Mouse (Mus musculus) frontal cortex, adult (tissue): ENCODE data around the gene Unc13c.

Experiments
- ATAC-seq: cut with Nextera tagmentation; 2 replicates; pipeline ENCODE4 v1.9.2; 2017; ENCODE audit warnings: mild to moderate bottlenecking, moderate library complexity, mixed read lengths; ENCODE audit not compliant: low TSS enrichment

Unc13c gene

GRCm38 (mm10) chr9:73968641-73969121 lies at the start of gene Unc13c:
Unc13c (minus strand) TSS chr9:73968966.
- ATAC-seq, result peak; percentile 91

- no peak for ATAC-seq
Observed at GRCm38 (mm10) chr9:74007976-74008686, 39.4 kb upstream of the Unc13c start.

- no peak; the same call in 1 of the 2 replicates for ATAC-seq
Observed at GRCm38 (mm10) chr9:74002388-74002990, 33.7 kb upstream of the Unc13c start.

- no peak for ATAC-seq
Observed at GRCm38 (mm10) chr9:73988096-73988495, 19.3 kb upstream of the Unc13c start.

- no peak for ATAC-seq
Observed at GRCm38 (mm10) chr9:73987236-73987635, 18.5 kb upstream of the Unc13c start.

GRCm38 (mm10) chr9:73982597-73983344 lies 14.0 kb upstream of the Unc13c start:
- ATAC-seq, result peak; percentile 84

- ATAC-seq, result no peak
Observed at GRCm38 (mm10) chr9:73972327-73972988, 3.7 kb upstream of the Unc13c start.

- no peak for ATAC-seq
Observed at GRCm38 (mm10) chr9:73970717-73971116, 2.0 kb upstream of the Unc13c start.

- no peak for ATAC-seq
Observed at GRCm38 (mm10) chr9:73965322-73965915, 3.3 kb downstream of the Unc13c start.

GRCm38 (mm10) chr9:73962471-73962870 lies 6.3 kb downstream of the Unc13c start:
- ATAC-seq, result no peak

GRCm38 (mm10) chr9:73952331-73952730 lies 16.4 kb downstream of the Unc13c start:
- ATAC-seq, result no peak

- no peak for ATAC-seq
Observed at GRCm38 (mm10) chr9:73951586-73951985, 17.2 kb downstream of the Unc13c start.

- ATAC-seq, result no peak
Observed at GRCm38 (mm10) chr9:73934844-73935243, 33.9 kb downstream of the Unc13c start.

GRCm38 (mm10) chr9:73931988-73932387 lies 36.8 kb downstream of the Unc13c start:
- ATAC-seq, result no peak

GRCm38 (mm10) chr9:73927276-73927675 lies 41.5 kb downstream of the Unc13c start:
- no peak for ATAC-seq

- ATAC-seq, result no peak
Observed at GRCm38 (mm10) chr9:73922449-73923115, 46.2 kb downstream of the Unc13c start.

- ATAC-seq, result no peak
Observed at GRCm38 (mm10) chr9:73905959-73906358, 62.8 kb downstream of the Unc13c start.

- ATAC-seq, result no peak
Observed at GRCm38 (mm10) chr9:73898516-73898915, 70.2 kb downstream of the Unc13c start.

- ATAC-seq, result peak; percentile 65
Observed at GRCm38 (mm10) chr9:73896210-73896609, 72.6 kb downstream of the Unc13c start.

GRCm38 (mm10) chr9:73883587-73883986 lies 85.2 kb downstream of the Unc13c start:
- no peak for ATAC-seq

- ATAC-seq, result peak; percentile 62
Observed at GRCm38 (mm10) chr9:73883143-73883542, 85.6 kb downstream of the Unc13c start.
